Mouse (Mus musculus) heart, embryonic 14.5 days (tissue): ENCODE measurements around the gene Prmt1. TPM values are rescaled to one million over a fixed set of nuclear protein-coding genes. Genes with fewer than 3 reads are reported as not detected.

Source experiments
- ATAC-seq: fragments of 200-750 bp; cut with Nextera tagmentation; 2 replicates; pipeline ENCODE4 v1.8.0; 2017; ENCODE audit warnings: low read depth, moderate TSS enrichment; ENCODE audit not compliant: insufficient number of reproducible peaks, insufficient read depth, low FRiP score
- H3K27ac ChIP-seq, 2 experiments: fragments of 200-500 bp in 1 of 2; fragments of 300-500 bp in 1 of 2; sonication (generic) in 1 of 2; replicated peaks in 1 of 2; 2 replicates each; pipeline ENCODE4 v1.5.1; 2012 to 2014; ENCODE audit warnings: low read depth in 2 of 2, low read length in 2 of 2, control low read depth in 1 of 2, mild to moderate bottlenecking in 1 of 2, mixed read lengths in 1 of 2; ENCODE audit not compliant: control insufficient read depth in 1 of 2, insufficient read depth in 1 of 2
- H3K27me3 ChIP-seq: fragments of 300-500 bp; sonication (generic); 2 replicates; pipeline ENCODE4 v1.6.1; 2014; ENCODE audit warnings: mild to moderate bottlenecking, low read length, control low read depth; ENCODE audit not compliant: control insufficient read depth, insufficient read depth
- H3K36me3 ChIP-seq: fragments of 300-500 bp; sonication (generic); 2 replicates; pipeline ENCODE4 v1.6.1; 2014; ENCODE audit warnings: mild to moderate bottlenecking, control low read depth, low read length, mixed read lengths; ENCODE audit not compliant: control insufficient read depth, insufficient read depth
- H3K4me1 ChIP-seq, 2 experiments: fragments of 200-500 bp in 1 of 2; fragments of 300-500 bp in 1 of 2; sonication (generic) in 1 of 2; 2 replicates each; pipeline ENCODE4 v1.6.1; 2012 to 2014; ENCODE audit warnings: low read length in 2 of 2, control low read depth in 1 of 2, mixed read lengths in 1 of 2; ENCODE audit not compliant: control insufficient read depth in 2 of 2, insufficient read depth in 2 of 2
- H3K4me2 ChIP-seq: fragments of 300-500 bp; sonication (generic); 2 replicates; pipeline ENCODE4 v1.6.1; 2014; ENCODE audit warnings: mild to moderate bottlenecking, low read length
- H3K4me3 ChIP-seq, 2 experiments: fragments of 200-500 bp in 1 of 2; fragments of 300-500 bp in 1 of 2; sonication (generic) in 1 of 2; 2 replicates each; pipeline ENCODE4 v1.5.1; 2012 to 2014; ENCODE audit warnings: low read length in 2 of 2, mild to moderate bottlenecking in 2 of 2, control low read depth in 1 of 2, low read depth in 1 of 2, moderate library complexity in 1 of 2; ENCODE audit not compliant: control insufficient read depth in 1 of 2, insufficient read depth in 1 of 2
- H3K9ac ChIP-seq: fragments of 300-500 bp; sonication (generic); 2 replicates; pipeline ENCODE4 v1.6.1; 2014; ENCODE audit warnings: mild to moderate bottlenecking, low read length
- H3K9me3 ChIP-seq: fragments of 300-500 bp; sonication (generic); 2 replicates; pipeline ENCODE4 v1.6.1; 2016; ENCODE audit warnings: low read length, control low read depth; ENCODE audit not compliant: control insufficient read depth
- WGBS: fragments of 180-500 bp; shearing (Covaris S2); extraction: QIAGEN DNeasy Blood & Tissue Kit; methylation state at CpG from one replicate; pipeline ENCODE4 v1.1.7; 2014; 5-methylcytosine and 5-hydroxymethylcytosine counted together
- polyA plus RNA-seq: library from polyadenylated mRNA; unstranded; fragments of >200 nt; fragmentation: Nextera tagmentation; extraction: Ambion mirVana; gene quantifications from 2 replicates; pipeline ENCODE4 v1.2.1, GENCODE M21; 2014

Prmt1 gene
- polyA plus RNA-seq, 1 experiment from 2014 or later, result 134 TPM

DNA sequence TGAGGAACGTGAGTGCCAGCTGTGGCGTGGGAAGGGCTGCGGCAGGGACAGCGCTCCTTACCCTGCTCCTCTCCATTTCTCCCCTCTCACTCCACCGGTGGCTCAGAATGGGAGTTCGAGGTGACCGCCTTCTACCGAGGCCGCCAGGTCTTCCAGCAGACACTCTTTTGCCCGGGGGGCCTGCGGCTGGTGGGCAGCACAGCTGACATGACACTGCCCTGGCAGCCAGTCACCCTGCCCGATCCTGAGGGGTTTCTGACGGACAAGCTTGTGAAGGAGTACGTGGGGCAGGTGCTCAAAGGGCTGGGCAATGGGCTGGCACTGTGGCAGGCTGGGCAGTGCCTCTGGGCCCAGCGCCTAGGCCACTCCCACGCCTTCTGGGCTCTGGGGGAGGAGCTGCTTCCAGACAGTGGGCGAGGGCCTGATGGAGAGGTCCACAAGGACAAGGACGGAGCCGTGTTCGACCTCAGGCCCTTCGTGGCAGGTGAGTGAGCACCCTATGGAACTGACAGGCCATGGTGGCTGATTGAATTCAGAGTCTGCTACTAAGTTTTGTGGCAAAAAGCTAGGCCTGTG is 14.3 kb upstream of the Prmt1 start:
- Histone ChIP-seq H3K4me1 (peaks cover 14 to 34% of the 10 kb centered on the region in 2 experiments), H3K27ac (no peak overlapping the region), H3K36me3 (peaks cover 63% of the 10 kb centered on the region), H3K9ac (no peak overlapping the region), H3K27me3 (no peaks in the 10 kb centered on the region), H3K4me2 (no peak overlapping the region), H3K4me3 (no peak overlapping the region), H3K9me3 (no peaks in the 10 kb centered on the region)
- WGBS, result 83% methylated on average over 21 of the region's 21 CpGs
- no peak for ATAC-seq

GRCm38 (mm10) chr7:44999753-45000152 is 13.4 kb upstream of the Prmt1 start:
- WGBS, result 41% methylated on average over 11 of the region's 11 CpGs
- no peak for ATAC-seq
- H3K4me3 ChIP-seq, result peak overlapping the region in 1 of 2 experiments; percentile 3; a peak in 1 of 4 replicates

DNA sequence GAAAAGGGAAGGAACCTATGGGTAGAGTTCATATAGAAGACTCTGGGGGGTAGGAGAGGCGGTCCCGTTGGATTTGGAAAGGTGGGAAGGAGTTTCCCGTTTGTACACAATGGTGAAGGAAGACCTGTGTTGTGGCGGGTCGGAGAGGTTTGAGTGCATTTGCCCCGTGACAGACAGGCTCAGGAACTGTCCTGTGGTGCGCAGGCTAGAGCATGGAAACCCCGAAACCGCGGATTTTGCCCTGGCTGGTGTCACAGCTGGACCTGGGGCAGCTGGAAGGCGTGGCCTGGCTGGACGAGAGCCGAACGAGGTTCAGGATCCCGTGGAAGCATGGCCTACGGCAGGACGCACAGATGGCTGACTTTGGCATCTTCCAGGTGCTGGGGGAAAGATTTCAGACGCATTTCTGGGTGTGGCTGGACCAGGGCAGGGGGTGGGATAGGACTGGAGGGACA is 12.2 kb upstream of the Prmt1 start, which contains the start of gene Bcl2l12:
Bcl2l12 (minus strand) TSS at position 212 of the 455 bp plus-strand sequence.
- 0 out of 2 replicates have a peak, but pooled peaks have one; percentile 1 for ATAC-seq
- peaks cover 63% of the 10 kb centered on the region for H3K36me3 ChIP-seq
- peaks cover 14 to 34% of the 10 kb centered on the region in 2 experiments for H3K4me1 ChIP-seq
- no peaks in the 10 kb centered on the region for H3K27me3 ChIP-seq
- H3K9ac ChIP-seq, result peak within 1 kb of the TSS; percentile 88
- peak within 1 kb of the TSS; percentile 75 for H3K4me2 ChIP-seq
- no peaks in the 10 kb centered on the region for H3K9me3 ChIP-seq
- peak within 1 kb of the TSS; percentile 58 to 80 for H3K4me3 ChIP-seq
- 2% methylated on average over 18 of the region's 18 CpGs for WGBS
- H3K27ac ChIP-seq, result peak within 1 kb of the TSS; percentile 73 to 83

More at GRCm38 (mm10) chr7:44999753-45000152, 13.4 kb upstream of the Prmt1 start:
- H3K4me1 ChIP-seq, result peaks cover 14 to 34% of the 10 kb centered on the region in 2 experiments
- H3K9me3 ChIP-seq, result no peaks in the 10 kb centered on the region
- no peaks in the 10 kb centered on the region for H3K27me3 ChIP-seq
- H3K4me2 ChIP-seq, result peak overlapping the region; percentile 75
- H3K9ac ChIP-seq, result peak overlapping the region; percentile 44; the same call in 1 of the 2 replicates
- H3K27ac ChIP-seq, result peak overlapping the region; percentile 31 to 42; a peak in 2 of 4 replicates
- H3K36me3 ChIP-seq, result peaks cover 63% of the 10 kb centered on the region

DNA sequence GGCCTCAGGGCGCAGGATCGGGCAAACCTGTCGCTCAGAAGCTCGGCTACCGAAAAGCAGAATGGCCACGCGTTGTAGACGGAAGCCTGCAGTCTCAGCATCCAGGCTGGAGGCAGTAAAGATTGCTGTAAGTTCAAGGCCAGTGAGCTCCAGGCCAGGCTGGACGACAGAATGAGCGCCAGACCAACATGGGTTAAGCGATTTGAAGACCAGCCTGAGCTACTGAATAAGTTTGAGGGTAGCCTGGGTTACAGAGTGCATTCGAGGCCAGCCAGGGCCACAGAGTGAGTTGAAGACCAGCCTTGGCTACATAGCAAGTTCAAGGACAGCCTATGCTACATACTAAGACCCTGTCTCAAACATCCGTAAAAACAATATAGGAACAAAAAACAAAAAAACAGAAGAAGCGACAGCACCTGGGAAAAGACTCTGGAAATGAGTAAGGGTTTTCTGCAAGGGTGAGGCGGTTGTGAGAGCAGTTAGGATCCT is 11.6 kb upstream of the Prmt1 start:
- Histone ChIP-seq H3K27me3 (no peaks in the 10 kb centered on the region), H3K27ac (peak overlapping the region; percentile 73 to 83), H3K9me3 (no peaks in the 10 kb centered on the region), H3K36me3 (peaks cover 63% of the 10 kb centered on the region), H3K4me2 (peak overlapping the region; percentile 75), H3K4me3 (peak overlapping the region; percentile 58 to 80), H3K4me1 (peaks cover 14 to 34% of the 10 kb centered on the region in 2 experiments), H3K9ac (peak overlapping the region; percentile 88)
- ATAC-seq, result no peak
- WGBS, result 3% methylated on average over 15 of the region's 15 CpGs

GRCm38 (mm10) chr7:44997231-44997939 is 11.0 kb upstream of the Prmt1 start, which contains the start of gene Irf3:
Irf3 (plus strand) TSS chr7:44997648.
- ATAC-seq, result peak; percentile 87
- Histone ChIP-seq H3K4me2 (peak within 1 kb of the TSS; percentile 75), H3K9ac (peak within 1 kb of the TSS; percentile 88), H3K4me1 (peaks cover 14 to 34% of the 10 kb centered on the region in 2 experiments), H3K27ac (peak within 1 kb of the TSS; percentile 81 to 83), H3K4me3 (peak within 1 kb of the TSS; percentile 58 to 84), H3K36me3 (peaks cover 63% of the 10 kb centered on the region), H3K9me3 (no peaks in the 10 kb centered on the region), H3K27me3 (no peaks in the 10 kb centered on the region)
- under 1% methylated on average over 43 of the region's 43 CpGs for WGBS

- peak overlapping the region; percentile 88 for H3K9ac ChIP-seq
- H3K9me3 ChIP-seq, result no peaks in the 10 kb centered on the region
- H3K4me2 ChIP-seq, result peak overlapping the region; percentile 75
- no peak for ATAC-seq
- 11% methylated on average over 10 of the region's 10 CpGs for WGBS
- H3K27me3 ChIP-seq, result no peaks in the 10 kb centered on the region
- H3K4me1 ChIP-seq, result peaks cover 14 to 34% of the 10 kb centered on the region in 2 experiments
- H3K4me3 ChIP-seq, result peak overlapping the region; percentile 58 to 84
- peak overlapping the region; percentile 64 to 83 for H3K27ac ChIP-seq
- peaks cover 63% of the 10 kb centered on the region for H3K36me3 ChIP-seq
These were observed 10.3 kb upstream of the Prmt1 start for GRCm38 (mm10) chr7:44996672-44997071.

DNA sequence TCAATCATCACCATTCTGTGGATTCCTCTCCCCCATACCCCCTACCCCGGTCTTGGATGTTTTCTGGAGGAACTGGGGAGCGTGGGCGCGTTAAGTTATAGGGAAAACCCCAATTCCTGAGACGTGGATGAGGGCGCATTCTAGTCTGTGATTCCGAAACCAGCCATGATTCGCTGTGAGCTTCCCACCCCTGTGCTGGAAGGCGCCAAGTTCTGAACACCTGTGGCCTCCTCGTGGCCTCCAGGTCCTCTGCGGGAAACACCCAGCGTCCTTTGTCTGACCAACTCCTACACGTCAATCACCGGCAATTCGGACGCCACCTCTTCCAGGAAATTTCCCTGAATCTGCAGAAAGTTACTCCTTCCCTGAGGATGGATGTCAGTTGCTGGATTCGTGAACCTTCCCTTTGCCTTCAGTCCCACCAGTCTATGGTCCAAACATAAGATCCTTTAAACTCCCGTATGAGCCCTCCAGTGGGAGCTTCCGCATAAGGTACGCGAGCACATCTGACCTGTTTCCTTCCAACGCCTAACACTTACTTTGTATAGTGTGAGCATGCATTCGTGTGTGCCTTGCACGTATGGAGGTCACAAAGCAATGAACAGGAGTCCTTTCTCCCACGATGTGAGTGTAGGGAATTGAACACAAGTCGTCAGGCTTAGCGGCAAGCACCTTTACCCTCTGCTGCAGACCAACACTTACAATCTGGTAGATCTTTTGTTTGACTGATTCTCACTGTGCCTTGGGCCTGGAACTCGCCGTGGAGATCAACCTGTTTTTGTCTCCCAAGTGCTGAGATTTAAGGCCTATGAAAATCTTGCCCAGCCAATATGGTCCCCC is 731 bp upstream of the Prmt1 start:
- Histone ChIP-seq H3K4me3 (peak overlapping the region; percentile 73 to 79), H3K36me3 (peaks cover 48% of the 10 kb centered on the region), H3K9me3 (no peaks in the 10 kb centered on the region), H3K27ac (peak overlapping the region; percentile 89 to 94), H3K4me2 (peak overlapping the region; percentile 84), H3K9ac (peak overlapping the region; percentile 80), H3K4me1 (peaks cover 12 to 29% of the 10 kb centered on the region in 2 experiments), H3K27me3 (no peaks in the 10 kb centered on the region)
- WGBS, result under 1% methylated on average over 29 of the region's 29 CpGs
- no peak for ATAC-seq
